Mouse (Mus musculus) heart, embryonic 10.5 days (tissue): ENCODE results near the gene Cyp27b1. TPM values are rescaled to one million over a fixed set of nuclear protein-coding genes. Genes with fewer than 3 reads are reported as not detected.

Experiments
- DNase-seq: peaks from one replicate; pipeline ENCODE4 v3.0.0-alpha.2; 2017; ENCODE audit warnings: low spot score
- H3K27ac ChIP-seq: fragments of 300-500 bp; sonication (generic); 2 replicates; pipeline ENCODE4 v1.5.1; 2016; ENCODE audit warnings: mild to moderate bottlenecking
- H3K27me3 ChIP-seq: fragments of 300-500 bp; sonication (generic); 2 replicates; pipeline ENCODE4 v1.6.1; 2016; ENCODE audit warnings: mild to moderate bottlenecking; ENCODE audit not compliant: poor library complexity, insufficient read depth, severe bottlenecking
- H3K36me3 ChIP-seq: fragments of 300-500 bp; sonication (generic); 2 replicates; pipeline ENCODE4 v1.6.1; 2016; ENCODE audit warnings: mild to moderate bottlenecking, moderate library complexity
- H3K4me1 ChIP-seq: fragments of 300-500 bp; sonication (generic); 2 replicates; pipeline ENCODE4 v1.6.1; 2016; ENCODE audit warnings: mild to moderate bottlenecking
- H3K4me3 ChIP-seq: fragments of 300-500 bp; sonication (generic); 2 replicates; pipeline ENCODE4 v1.5.1; 2016; ENCODE audit warnings: mild to moderate bottlenecking, moderate library complexity
- H3K9me3 ChIP-seq: fragments of 300-500 bp; sonication (generic); 2 replicates; pipeline ENCODE4 v1.6.1; 2016; ENCODE audit warnings: mild to moderate bottlenecking, moderate library complexity
- WGBS: fragments of 180-500 bp; shearing (Covaris S2); methylation state at CpG from one replicate; pipeline ENCODE4 v1.1.7; 2016; 5-methylcytosine and 5-hydroxymethylcytosine counted together
- polyA plus RNA-seq: library from polyadenylated mRNA; unstranded; fragments of >200 nt; fragmentation: Nextera tagmentation; extraction: Ambion mirVana; gene quantifications from 2 replicates; pipeline ENCODE4 v1.2.1, GENCODE M21; 2016

Gene Cyp27b1
- polyA plus RNA-seq, 1 experiment from 2014 or later, result 0.09 TPM

- Histone ChIP-seq H3K27me3 (peaks cover 84% of the 10 kb centered on the region), H3K27ac (no peak overlapping the region), H3K4me3 (peak overlapping the region; percentile 59), H3K9me3 (no peaks in the 10 kb centered on the region), H3K36me3 (no peaks in the 10 kb centered on the region), H3K4me1 (peaks cover 45% of the 10 kb centered on the region)
- 4% methylated on average over 12 of the region's 12 CpGs for WGBS
- DNase-seq, result no peak
Measured at GRCm38 (mm10) chr10:127078001-127078676, 30.1 kb downstream of the Cyp27b1 start.

DNA sequence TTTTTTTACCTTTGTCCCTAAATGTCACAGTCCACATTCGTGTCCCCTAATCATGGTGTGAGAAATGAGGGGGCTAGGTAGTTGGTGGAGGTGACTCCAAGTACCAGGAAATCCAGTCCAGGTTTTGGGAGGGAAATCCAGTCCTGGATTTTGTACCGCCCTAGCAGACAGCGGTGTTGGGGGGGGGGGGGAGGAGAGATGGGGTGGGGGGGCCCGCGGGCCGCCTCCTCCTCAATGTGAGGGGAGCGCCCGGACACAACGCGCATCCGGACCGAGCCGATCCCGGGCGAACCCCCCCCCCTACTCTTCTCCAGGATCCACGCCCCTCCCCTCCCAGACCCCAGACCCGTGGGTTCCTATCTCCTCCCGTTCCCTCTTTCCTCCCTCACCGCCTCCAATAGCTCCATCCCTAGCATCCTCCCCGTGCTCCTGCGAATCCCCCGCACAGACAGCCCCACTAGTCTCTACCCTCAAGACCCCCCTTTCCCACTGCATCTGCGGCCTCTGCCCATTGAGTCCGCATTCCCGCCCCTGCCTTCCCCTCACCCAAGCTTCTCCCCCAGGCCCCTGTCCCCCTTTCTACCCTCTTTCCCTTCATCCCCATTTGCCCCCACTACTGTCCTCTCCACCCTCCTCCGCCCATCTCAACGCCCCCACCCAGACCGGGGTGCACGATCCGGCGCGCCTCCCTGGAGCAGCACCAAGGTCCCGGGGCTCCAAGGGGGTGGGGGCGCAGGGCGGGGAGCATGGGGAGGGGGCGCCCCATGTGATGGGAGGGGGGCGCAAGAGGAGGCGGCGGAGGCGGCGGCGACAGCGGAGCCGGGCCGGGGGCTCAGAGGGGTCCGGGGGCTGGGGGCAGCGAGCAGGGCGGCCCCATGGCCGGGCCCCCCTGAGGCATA, 30.9 kb downstream of the Cyp27b1 start:
- Histone ChIP-seq H3K27ac (peak overlapping the region; percentile 67), H3K4me3 (peak overlapping the region; percentile 59), H3K27me3 (peaks cover 92% of the 10 kb centered on the region), H3K4me1 (peaks cover 51% of the 10 kb centered on the region), H3K36me3 (no peaks in the 10 kb centered on the region), H3K9me3 (no peaks in the 10 kb centered on the region)
- WGBS, result under 1% methylated on average over 47 of the region's 49 CpGs
- DNase-seq, result no peak

DNA sequence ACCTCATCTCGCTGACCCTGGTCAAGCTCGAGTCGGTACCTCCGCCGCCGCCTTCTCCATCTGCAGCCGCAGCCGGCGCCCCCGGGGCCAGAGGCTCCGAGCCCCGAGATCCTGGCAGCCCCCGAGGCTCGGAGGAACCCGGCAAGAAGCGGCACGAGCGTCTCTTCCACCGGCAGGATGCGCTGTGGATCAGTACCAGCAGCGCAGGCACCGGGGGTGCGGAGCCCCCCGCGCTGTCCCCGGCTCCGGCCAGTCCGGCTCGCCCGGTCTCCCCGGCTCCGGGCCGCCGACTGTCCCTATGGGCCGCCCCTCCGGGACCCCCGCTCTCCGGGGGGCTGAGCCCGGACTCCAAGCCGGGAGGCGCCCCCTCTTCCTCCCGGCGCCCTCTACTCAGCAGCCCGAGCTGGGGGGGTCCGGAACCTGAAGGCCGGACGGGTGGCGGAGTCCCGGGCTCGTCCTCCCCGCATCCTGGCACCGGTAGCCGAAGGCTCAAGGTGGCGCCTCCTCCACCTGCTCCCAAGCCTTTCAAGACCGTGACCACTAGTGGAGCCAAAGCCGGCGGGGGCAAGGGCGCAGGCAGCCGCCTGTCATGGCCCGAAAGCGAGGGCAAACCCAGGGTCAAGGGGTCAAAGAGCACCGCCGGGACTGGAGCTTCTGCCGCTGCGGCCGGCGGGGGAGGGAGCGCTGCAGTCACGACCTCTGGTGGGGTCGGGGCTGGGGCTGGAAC, 31.8 kb downstream of the Cyp27b1 start:
- no peaks in the 10 kb centered on the region for H3K9me3 ChIP-seq
- peaks cover 98% of the 10 kb centered on the region for H3K27me3 ChIP-seq
- H3K4me3 ChIP-seq, result peak overlapping the region; percentile 59
- 2% methylated on average over 67 of the region's 70 CpGs for WGBS
- H3K27ac ChIP-seq, result no peak overlapping the region
- H3K36me3 ChIP-seq, result no peaks in the 10 kb centered on the region
- no peak for DNase-seq
- peaks cover 51% of the 10 kb centered on the region for H3K4me1 ChIP-seq

DNA sequence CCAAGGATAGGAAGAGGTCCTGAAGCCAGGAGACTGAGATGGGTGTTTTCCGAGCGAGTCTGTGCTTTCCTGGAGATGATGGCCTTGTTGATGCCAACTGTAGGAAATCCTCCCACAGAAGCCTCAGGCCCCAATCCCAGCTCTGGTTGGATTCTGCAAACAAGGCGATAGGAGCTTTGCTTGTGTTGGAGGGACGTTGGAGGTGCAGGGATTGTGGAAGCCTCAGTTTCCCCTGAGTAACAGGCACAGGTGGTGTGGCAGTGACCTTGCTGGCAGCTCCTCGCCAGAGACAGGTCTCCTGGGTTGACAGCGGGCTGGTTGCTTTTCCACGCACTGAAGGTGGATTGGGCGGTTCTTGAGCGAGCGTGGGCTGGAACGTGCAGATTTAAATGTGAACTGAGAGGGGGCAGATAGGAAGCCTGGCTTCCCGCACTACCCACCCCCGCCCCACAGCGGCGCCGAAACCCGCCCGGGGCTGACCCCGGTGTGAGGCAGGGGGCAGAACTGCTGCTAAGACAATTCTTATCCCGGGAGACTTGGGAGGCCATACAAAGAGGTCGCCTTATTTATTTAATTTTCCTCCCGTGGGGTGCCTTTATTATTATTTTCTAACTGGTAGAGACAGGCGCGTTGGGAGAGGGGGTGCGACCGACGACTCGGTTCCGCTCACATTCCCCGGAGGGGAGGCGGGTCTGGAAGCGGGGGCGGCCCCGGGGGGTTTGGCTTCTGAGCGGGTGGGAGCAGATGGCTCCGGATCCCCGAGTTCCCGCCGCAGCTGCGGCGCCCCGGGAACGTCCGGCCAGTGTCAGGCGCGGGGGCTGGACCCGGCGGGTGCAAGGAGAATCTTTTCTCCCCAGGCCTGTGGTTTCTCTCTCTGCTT, 33.1 kb downstream of the Cyp27b1 start:
- 3% methylated on average over 48 of the region's 48 CpGs for WGBS
- DNase-seq, result no peak
- H3K27ac ChIP-seq, result no peak overlapping the region
- peaks cover 87% of the 10 kb centered on the region for H3K27me3 ChIP-seq
- H3K4me1 ChIP-seq, result peaks cover 51% of the 10 kb centered on the region
- no peaks in the 10 kb centered on the region for H3K9me3 ChIP-seq
- H3K36me3 ChIP-seq, result no peaks in the 10 kb centered on the region
- H3K4me3 ChIP-seq, result peak overlapping the region; percentile 59

DNA sequence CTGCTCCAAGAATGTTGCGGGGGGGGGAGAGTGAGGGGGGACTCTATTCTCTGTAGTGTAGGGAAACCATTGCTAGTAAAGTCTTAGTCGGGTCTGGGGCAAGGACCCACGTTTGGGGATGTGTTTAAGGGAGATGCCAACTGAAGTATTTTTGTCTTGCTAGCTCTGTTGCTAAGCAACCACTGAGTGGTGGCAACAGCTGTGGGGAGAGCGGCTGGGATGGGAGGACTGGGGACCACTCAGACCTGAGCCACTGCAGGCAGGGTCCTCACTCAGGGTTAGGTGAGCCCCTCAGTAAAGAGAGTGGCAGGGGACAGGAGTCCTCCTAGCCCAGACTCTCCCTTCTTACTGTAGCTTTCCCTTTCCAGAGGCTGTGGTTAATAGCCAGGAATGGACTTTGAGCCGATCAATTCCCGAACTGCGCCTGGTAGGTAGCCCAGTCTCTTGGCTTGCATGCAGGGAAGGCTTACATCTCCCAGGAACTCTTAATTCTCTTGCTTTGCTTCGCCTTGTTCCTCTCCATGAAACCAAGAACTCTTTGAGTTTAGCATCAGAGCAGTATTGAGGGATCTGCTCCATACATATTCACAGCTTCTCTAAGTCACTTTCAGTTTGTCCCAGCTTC, 34.1 kb downstream of the Cyp27b1 start:
- WGBS, result 24% methylated on average over 8 of the region's 8 CpGs
- no peaks in the 10 kb centered on the region for H3K36me3 ChIP-seq
- peak overlapping the region; percentile 59; the same call in 1 of the 2 replicates for H3K4me3 ChIP-seq
- DNase-seq, result no peak
- H3K4me1 ChIP-seq, result peaks cover 51% of the 10 kb centered on the region
- H3K27ac ChIP-seq, result no peak overlapping the region
- H3K27me3 ChIP-seq, result peaks cover 82% of the 10 kb centered on the region
- H3K9me3 ChIP-seq, result no peaks in the 10 kb centered on the region

GRCm38 (mm10) chr10:127083292-127083914, 35.4 kb downstream of the Cyp27b1 start:
- H3K4me1 ChIP-seq, result peaks cover 48% of the 10 kb centered on the region
- H3K27me3 ChIP-seq, result peaks cover 81% of the 10 kb centered on the region
- no peaks in the 10 kb centered on the region for H3K36me3 ChIP-seq
- no peak for DNase-seq
- H3K27ac ChIP-seq, result 0 out of 2 replicates have a peak overlapping the region, but pooled peaks have one; percentile 23
- H3K9me3 ChIP-seq, result no peaks in the 10 kb centered on the region
- WGBS, result 26% methylated on average over 8 of the region's 8 CpGs
- H3K4me3 ChIP-seq, result no peak overlapping the region

DNA sequence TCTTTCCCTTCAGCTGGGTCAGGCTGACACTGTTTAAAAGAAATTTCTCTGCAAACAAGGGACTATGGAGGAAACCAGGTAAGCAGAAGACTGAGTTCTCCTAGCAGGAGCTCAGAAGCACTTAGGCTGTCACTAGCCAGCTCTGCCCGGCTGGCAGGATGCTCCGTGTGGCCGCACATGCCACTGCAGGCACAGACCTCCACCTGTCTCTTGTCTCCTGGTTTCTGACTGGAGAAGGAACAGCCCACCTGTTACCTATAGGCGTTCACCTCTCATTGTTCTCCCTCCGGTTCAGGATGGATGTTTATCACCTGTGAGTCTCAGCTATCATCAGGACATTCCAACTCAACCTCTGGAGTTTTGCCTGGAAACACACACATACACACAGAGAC, 35.9 kb downstream of the Cyp27b1 start:
- WGBS, result 50% methylated on average over 5 of the region's 5 CpGs
- peaks cover 81% of the 10 kb centered on the region for H3K27me3 ChIP-seq

GRCm38 (mm10) chr10:127085052-127085451, 37.0 kb downstream of the Cyp27b1 start:
- no peaks in the 10 kb centered on the region for H3K36me3 ChIP-seq
- peaks cover 81% of the 10 kb centered on the region for H3K27me3 ChIP-seq
- no peaks in the 10 kb centered on the region for H3K9me3 ChIP-seq
- H3K4me3 ChIP-seq, result no peak overlapping the region
- no peak for DNase-seq
- 76% methylated on average over 9 of the region's 9 CpGs for whole genome bisulfite sequencing
- peaks cover 32% of the 10 kb centered on the region for H3K4me1 ChIP-seq
- no peak overlapping the region for H3K27ac ChIP-seq

More for the DNA sequence above, 35.9 kb downstream of the Cyp27b1 start:
- no peak overlapping the region for H3K4me3 ChIP-seq
- H3K36me3 ChIP-seq, result no peaks in the 10 kb centered on the region
- H3K4me1 ChIP-seq, result peaks cover 43% of the 10 kb centered on the region
- no peak for DNase-seq
- 0 out of 2 replicates have a peak overlapping the region, but pooled peaks have one; percentile 23 for H3K27ac ChIP-seq
- H3K9me3 ChIP-seq, result no peaks in the 10 kb centered on the region

DNA sequence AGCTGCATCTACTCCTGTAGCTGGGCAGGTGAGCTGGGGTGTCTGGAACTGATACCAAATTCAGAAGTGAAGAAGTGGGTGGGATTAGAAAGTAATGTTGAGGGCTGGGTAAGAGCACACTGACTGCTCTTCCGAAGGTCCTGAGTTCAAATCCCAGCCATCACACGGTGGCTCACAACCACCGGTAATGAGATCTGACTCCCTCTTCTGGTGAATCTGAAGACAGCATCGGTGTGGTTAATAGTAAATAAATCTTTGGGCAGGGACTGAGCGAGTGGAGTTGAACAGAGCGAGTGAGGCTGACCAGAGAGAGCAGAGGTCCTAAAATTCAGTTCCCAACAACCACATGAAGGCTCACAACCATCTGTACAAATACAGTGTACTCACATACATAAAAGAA, 37.6 kb downstream of the Cyp27b1 start:
- H3K36me3 ChIP-seq, result no peaks in the 10 kb centered on the region
- peaks cover 27% of the 10 kb centered on the region for H3K4me1 ChIP-seq
- no peak overlapping the region for H3K27ac ChIP-seq
- H3K4me3 ChIP-seq, result no peak overlapping the region
- H3K27me3 ChIP-seq, result peaks cover 81% of the 10 kb centered on the region
- H3K9me3 ChIP-seq, result no peaks in the 10 kb centered on the region
- WGBS, result 61% methylated on average over 6 of the region's 6 CpGs
- DNase-seq, result no peak

- peaks cover 76% of the 10 kb centered on the region for H3K27me3 ChIP-seq
- 9% methylated on average over 57 of the region's 57 CpGs for WGBS
- H3K27ac ChIP-seq, result no peak overlapping the region
- no peak for DNase-seq
- H3K4me3 ChIP-seq, result peak overlapping the region; percentile 39
- no peaks in the 10 kb centered on the region for H3K9me3 ChIP-seq
- peaks cover 3% of the 10 kb centered on the region for H3K36me3 ChIP-seq
- peaks cover 30% of the 10 kb centered on the region for H3K4me1 ChIP-seq
Measured at GRCm38 (mm10) chr10:127090560-127091411, 42.7 kb downstream of the Cyp27b1 start.
